In genomic region chr1:191905637-191906533, GRCm38 (mm10) we compare ENCODE assay signal across 8 mouse cellular contexts. TPM values are rescaled to one million over a fixed set of nuclear protein-coding genes. Genes with fewer than 3 reads are reported as not detected.
DNase-seq lines count a peak whose midpoint lies in the region; ATAC-seq and TF ChIP-seq lines count a peak whose summit lies in the region.

No protein-coding gene starts in this region.

- peaks cover 9% of the 10 kb centered on the region for H3K27me3 ChIP-seq in erythroblast, embryonic 14.5 days (ENCODE audit: control insufficient read depth)
- H3K27me3 ChIP-seq in lung, embryonic 14.5 days (ENCODE audit: insufficient read depth, low read length): no peaks in the 10 kb centered on the region

- ATAC-seq in lung, embryonic 14.5 days (ENCODE audit: insufficient read depth): peak; percentile 73
- peak; percentile 18; the same call in 1 of the 2 replicates for ATAC-seq in neutrophil, adult 5-6 weeks (ENCODE audit: extremely low read depth, insufficient number of reproducible peaks, low FRiP score, poor library complexity, severe bottlenecking)

- WGBS in lung, embryonic 14.5 days: 4% methylated on average over 47 of the region's 58 CpGs

- H3K4me3 ChIP-seq in erythroblast, embryonic 14.5 days (replicated peaks): peak overlapping the region; percentile 79
- peak overlapping the region; percentile 89 for H3K4me3 ChIP-seq in lung, embryonic 14.5 days (ENCODE audit: low read depth, low read length)

- no peak for TF ChIP-seq CTCF in lung, embryonic 14.5 days (IDR thresholded peaks at IDR 0.05; ENCODE audit: low read depth)

- peak overlapping the region; percentile 90 for H3K4me2 ChIP-seq in lung, embryonic 14.5 days

- peaks cover 33% of the 10 kb centered on the region for H3K36me3 ChIP-seq in erythroblast, embryonic 14.5 days (ENCODE audit: control insufficient read depth)
- peaks cover 19% of the 10 kb centered on the region for H3K36me3 ChIP-seq in lung, embryonic 14.5 days (ENCODE audit: insufficient read depth)

- peak overlapping the region; percentile 69 for H3K9ac ChIP-seq in lung, embryonic 14.5 days

- peak; percentile 26 to 29 for DNase-seq in layer of hippocampus, postnatal 10 days (ENCODE audit: low spot score in 2 of 2)
- no peak for DNase-seq in layer of hippocampus, postnatal 25 days (ENCODE audit: extremely low spot score in 1 of 2, low spot score in 1 of 2)
- peak; percentile 81 for DNase-seq in R1 (ENCODE audit: low read depth, low spot score)
- peak; percentile 83 for DNase-seq in kidney, adult 11 months
- peak; percentile 17 for DNase-seq in lung, embryonic 14.5 days
- DNase-seq in yolk sac, embryonic 10.5 days (ENCODE audit: low spot score): no peak

- H3K9me3 ChIP-seq in erythroblast, embryonic 14.5 days (ENCODE audit: control insufficient read depth, low read length): no peaks in the 10 kb centered on the region
- no peaks in the 10 kb centered on the region for H3K9me3 ChIP-seq in lung, embryonic 14.5 days (ENCODE audit: low read depth, low read length)

- H3K27ac ChIP-seq in lung, embryonic 14.5 days (ENCODE audit: low read depth): peak overlapping the region; percentile 36; the same call in 1 of the 2 replicates

- peaks cover 46% of the 10 kb centered on the region for H3K4me1 ChIP-seq in erythroblast, embryonic 14.5 days (ENCODE audit: control insufficient read depth)
- peaks cover 18% of the 10 kb centered on the region; the same call in 1 of the 2 replicates for H3K4me1 ChIP-seq in lung, embryonic 14.5 days (ENCODE audit: insufficient read depth)

RNA-seq across cellular contexts. Expression of gene Slc30a1, which starts 0.7 kb away (rescaled TPM):
- total RNA-seq in layer of hippocampus, postnatal 10 days (2021): 10 to 100 TPM; 27.5 to 36.4 TPM
- 10 to 100 TPM; 34.5 to 35.5 TPM for total RNA-seq in layer of hippocampus, postnatal 25 days (2021)
- 2.0 TPM in 2 replicates for polyA plus RNA-seq in erythroblast, embryonic 14.5 days (2012)
- polyA plus RNA-seq in lung, embryonic 14.5 days (2014; fragmentation: Nextera tagmentation; extraction: Ambion mirVana): 2.9 and 3.9 TPM in 2 replicates
- 9.3 and 9.7 TPM in 2 replicates for total RNA-seq in neutrophil, adult 5-6 weeks (2017)

Comparison
In these comparisons a context has a peak if more than half of its experiments do, and no peak if none do; other contexts are left out.
1. DNase-seq: peak in layer of hippocampus, postnatal 10 days (2 of 2), R1 (single experiment), kidney, adult 11 months (single experiment) and lung, embryonic 14.5 days (single experiment); none in layer of hippocampus, postnatal 25 days (0 of 2) and yolk sac, embryonic 10.5 days (single experiment).